Mouse (Mus musculus): ENCODE results near the gene Samhd1.
A peak's percentile ranks its signal among the peaks of the same experiment; 100 is the strongest.

Gene Samhd1

GRCm38 (mm10) chr2:157070365-157070764 lies 64.7 kb downstream of the Samhd1 start:
- no peak for DNase-seq

GRCm38 (mm10) chr2:157069755-157070315 lies 65.2 kb downstream of the Samhd1 start:
- DNase-seq: no peak

DNA sequence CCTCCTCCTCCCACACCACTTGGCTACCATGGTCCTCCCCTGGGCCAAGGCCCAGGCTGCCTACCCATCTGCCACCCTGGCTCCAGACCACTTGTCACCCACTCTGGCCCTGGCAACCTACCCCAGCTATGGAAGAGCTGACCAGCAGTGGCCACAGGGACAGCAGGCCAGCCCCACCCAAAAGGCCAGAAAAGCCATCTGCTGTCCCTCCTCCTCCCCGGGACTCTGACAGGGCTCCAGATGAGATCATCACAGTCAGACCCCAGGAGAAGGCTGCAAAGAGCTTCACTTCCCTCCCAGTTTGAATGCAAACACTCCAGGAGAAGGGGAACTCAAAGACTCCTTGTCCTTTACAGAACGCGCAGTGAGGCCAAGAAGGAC lies 65.7 kb downstream of the Samhd1 start:
- no peak for DNase-seq

DNA sequence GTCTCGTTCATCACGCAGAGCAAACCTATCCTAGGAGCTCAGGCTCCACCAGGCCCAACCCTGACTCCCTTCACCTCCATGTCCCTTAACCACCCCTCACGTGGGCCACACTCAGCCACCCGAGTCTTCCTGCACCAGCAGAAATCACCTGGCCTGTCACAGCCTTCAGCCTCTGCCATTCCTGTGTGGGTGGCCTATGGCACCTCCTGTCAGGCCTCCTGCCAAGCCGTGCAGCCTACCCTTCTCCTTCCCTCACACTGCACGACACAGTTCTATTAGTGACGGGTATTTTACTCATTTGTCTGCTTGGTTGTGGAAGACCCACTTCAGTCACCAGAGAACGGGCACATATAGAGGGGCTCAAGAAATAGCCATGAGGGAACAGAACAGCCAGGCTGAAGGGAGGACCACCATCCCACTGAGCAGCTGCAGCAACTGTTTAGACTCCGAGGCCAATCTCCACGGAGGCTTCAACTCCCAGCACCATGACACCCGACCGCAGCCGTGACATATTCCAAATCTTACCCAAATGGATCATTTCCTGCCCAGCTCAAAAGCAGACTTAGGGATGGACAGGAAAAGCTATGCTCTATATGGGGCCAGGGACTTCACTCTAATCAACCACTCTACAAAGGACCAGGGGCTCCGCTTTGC lies 66.2 kb downstream of the Samhd1 start:
- no peak for DNase-seq

GRCm38 (mm10) chr2:157066731-157067430 lies 68.2 kb downstream of the Samhd1 start:
- DNase-seq: no peak

DNA sequence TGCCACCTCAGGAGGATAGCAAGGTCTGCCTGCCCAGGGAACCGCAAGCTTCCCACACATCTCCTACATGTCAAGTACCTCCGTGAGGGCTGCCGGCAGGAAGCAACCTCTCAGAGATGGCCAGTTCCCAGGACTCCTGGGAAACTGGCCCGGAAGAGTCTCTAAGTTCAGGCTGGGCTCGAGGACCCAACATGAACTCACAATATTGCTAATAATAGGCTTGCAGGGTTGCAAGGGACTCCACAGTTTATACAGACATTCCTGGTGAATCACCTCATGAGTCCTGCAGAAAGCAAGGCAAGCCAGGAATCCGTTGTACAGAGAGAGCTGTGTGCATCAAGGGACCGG lies 69.2 kb downstream of the Samhd1 start:
- no peak for DNase-seq

GRCm38 (mm10) chr2:157064978-157065878 lies 69.8 kb downstream of the Samhd1 start:
- DNase-seq: no peak

DNA sequence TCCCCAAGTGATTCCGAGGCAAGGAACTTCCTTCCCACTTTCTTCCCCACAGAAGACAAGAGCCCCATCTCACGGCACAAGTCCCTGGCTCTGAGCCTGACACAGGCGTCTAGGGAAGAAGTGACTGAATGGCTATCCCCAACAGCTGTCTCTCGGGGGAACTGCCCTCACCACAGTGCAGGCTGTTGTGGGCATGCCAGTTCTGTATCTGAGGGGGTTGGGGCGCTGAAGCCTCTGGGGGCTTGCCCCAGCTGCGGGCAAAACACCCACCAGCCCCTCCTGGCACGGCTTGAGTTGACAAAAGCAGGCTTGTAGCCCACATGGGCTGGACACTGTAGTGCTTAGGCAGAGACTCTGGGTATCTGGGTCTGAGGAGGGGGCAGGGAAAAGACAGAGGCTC lies 70.9 kb downstream of the Samhd1 start:
- DNase-seq: peak; percentile 47

- peak; percentile 39 for DNase-seq
These were observed 71.8 kb downstream of the Samhd1 start for GRCm38 (mm10) chr2:157063241-157063700.

- DNase-seq: no peak
These were observed 74.3 kb downstream of the Samhd1 start for GRCm38 (mm10) chr2:157060557-157061305.

- no peak for DNase-seq
These were observed 75.0 kb downstream of the Samhd1 start for GRCm38 (mm10) chr2:157060037-157060436.

DNA sequence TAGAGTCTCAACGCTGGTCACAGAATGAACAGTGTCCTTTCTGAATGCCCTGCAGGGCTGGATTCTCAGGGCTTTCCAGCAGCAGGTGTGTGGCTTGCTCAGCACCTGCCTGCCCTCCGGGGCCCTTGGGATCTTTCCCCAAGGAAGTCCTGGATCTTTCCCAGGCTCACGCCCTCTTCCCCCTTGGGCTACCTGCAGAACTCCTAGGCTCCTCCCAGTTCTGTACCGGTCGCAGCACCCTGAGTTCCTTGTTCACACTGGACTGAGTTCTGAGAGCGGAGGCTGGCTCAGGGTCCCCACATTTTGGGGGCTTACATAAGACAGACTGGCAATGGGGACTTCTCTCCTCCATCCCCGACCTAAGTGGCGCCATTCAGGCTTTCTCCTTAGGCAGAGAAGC lies 75.9 kb downstream of the Samhd1 start:
- DNase-seq: no peak

GRCm38 (mm10) chr2:157058342-157058998 lies 76.6 kb downstream of the Samhd1 start:
- DNase-seq: peak; percentile 86

GRCm38 (mm10) chr2:157057758-157058157 lies 77.3 kb downstream of the Samhd1 start:
- no peak for DNase-seq

DNA sequence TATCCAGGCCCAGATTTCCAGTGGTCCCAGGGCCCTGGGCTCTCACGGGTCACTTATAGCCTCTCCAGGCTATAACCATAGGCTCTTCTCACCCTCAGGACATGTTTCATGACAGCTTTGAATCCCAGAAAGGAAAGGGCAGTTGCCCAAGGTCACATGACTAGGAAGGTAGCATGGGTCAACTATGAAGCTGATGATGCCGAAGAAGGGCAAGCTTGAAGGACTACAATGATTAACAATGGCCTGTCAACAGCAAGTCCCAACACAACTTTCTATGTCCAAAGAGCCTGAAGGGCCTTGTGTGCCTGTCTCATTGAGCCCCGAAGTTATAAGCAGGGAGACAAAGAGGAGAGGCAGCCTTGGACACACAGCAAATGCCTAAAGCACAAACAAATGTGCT lies 77.9 kb downstream of the Samhd1 start:
- DNase-seq: no peak

GRCm38 (mm10) chr2:157055721-157056120 lies 79.3 kb downstream of the Samhd1 start:
- no peak for DNase-seq

GRCm38 (mm10) chr2:157054816-157055215 lies 80.2 kb downstream of the Samhd1 start:
- peak; percentile 52 for DNase-seq

DNA sequence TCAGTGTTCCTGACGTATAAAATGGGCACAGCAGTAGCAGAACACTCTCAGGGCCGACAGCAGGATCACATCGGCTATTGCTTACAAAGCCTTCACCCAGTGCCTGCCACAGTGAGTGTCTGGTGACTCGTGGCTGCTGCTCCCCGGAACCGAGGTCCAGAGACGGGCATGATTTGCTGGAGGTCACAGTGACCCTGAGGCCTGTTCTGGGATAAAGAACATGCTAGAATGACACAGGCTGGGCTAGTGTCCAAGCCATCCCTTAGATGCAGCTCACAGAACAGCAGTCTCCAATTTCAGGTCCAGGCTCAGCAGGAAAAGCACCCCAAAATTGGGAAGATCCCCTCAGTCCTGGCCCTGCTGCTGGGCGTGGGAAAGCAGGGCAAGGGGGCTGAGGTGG lies 80.8 kb downstream of the Samhd1 start:
- DNase-seq: no peak

DNA sequence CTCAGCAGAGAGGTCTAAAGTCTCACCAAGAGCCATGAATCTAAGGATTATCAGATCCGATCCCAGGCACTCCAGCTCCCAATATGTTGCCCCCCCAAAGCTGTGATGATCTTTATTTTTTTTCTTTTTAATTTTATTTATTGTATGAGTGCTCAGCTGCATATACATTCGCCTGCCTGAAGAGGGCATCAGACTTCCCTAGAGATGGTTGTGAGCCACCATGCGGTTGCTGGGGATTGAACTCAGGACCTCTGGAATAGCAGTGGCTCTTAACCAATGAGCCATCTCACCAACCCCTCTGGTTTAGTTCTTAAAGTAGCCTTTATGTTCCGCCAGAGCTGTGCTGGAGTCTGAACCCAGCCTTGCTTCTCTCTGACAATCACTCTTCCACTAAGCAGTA lies 81.3 kb downstream of the Samhd1 start:
- DNase-seq: no peak

GRCm38 (mm10) chr2:157053124-157053523 lies 81.9 kb downstream of the Samhd1 start:
- no peak for DNase-seq

DNA sequence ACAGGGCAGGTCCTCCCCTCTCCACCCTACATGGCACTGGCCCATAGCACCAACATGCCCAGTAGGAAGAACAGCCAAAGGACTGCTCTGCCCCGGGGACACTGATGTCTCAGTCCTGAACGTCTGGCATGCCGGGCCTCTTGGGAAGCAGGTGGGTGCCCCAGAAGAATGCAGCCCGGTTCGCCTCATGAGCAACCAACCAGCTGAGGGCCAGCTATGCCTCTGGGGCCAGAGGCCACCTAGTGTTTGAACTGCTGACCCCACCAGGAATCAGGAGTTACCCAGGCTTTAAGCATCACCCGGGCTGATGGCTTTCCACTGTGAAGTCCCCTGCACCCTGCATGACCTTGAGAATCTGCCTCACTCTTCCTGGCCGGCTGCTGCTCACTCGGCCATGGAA lies 82.6 kb downstream of the Samhd1 start:
- no peak for DNase-seq

- DNase-seq: peak; percentile 65
These were observed 85.2 kb downstream of the Samhd1 start for GRCm38 (mm10) chr2:157049831-157050243.
